Mouse (Mus musculus): ENCODE measurements around the gene Thra.
A peak's percentile ranks its signal among the peaks of the same experiment; 100 is the strongest.

Thra gene

GRCm38 (mm10) chr11:98776052-98776764 is 35.8 kb downstream of the Thra start:
- DNase-seq (ENCODE audit: inconsistent age in 2 of 2, low spot score in 1 of 2), result no peak

DNA sequence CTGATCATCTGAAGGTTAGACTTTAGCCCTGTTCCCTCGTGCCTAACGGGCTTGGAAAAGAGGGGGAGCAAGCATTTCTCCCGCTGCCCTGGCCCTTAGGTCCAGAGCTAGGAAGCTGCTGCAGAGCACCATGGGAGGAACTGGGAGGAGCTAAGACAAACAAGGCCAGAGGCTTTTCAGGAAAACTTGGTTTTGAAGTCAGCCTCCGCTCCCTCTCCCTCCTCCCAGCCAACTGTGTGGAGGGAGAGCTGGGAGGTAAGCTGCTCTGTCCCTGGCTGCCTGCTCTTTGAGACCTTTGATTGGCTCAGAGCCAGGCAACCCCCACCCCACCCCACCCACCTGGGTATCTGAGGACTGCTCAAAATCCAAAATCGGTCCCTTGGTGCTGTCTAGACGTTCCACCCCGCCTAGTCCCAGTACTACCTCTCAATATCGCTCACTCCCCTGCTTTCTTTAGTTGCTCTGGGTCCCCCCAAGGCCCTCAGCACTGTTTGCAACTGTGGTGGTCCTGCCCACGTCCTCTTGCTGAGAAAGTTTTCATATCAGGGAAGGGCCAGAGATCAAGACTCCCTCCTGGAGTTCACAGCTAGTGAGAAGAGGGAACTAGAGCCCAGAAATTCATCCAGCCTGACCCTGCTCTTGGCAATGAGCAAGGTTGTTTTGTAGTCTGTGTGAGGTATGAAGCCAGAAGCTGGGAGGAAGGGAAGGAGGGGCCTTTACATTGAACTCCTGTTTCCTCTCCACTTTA is 36.6 kb downstream of the Thra start:
- peak; percentile 80 to 94 for DNase-seq (ENCODE audit: inconsistent age in 2 of 2, low spot score in 1 of 2)

DNA sequence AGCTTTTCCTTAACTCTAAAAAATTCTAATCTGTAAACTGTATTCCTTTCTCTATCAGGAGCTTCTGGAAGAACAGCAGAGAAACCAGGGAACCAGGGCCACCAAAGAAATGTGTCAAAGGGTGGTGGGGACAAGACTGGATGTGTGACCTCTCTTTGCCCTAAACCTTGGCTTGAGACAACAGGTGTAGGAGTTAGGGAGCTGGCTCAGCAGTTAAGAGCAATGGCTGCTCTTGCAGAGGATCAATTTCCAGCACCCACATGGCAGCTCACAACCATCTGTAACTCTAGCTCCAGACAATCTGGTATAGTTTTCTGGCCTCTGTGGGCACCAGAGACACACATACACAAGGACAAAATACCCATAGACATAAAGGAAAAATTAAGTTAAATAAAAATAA is 37.5 kb downstream of the Thra start:
- peak in 1 of 2 experiments; percentile 40 for DNase-seq (ENCODE audit: inconsistent age in 2 of 2, low spot score in 1 of 2)

- peak; percentile 44 to 69 for DNase-seq (ENCODE audit: inconsistent age in 2 of 2, low spot score in 1 of 2)
These were observed 41.5 kb downstream of the Thra start for GRCm38 (mm10) chr11:98781851-98782512.

- DNase-seq (ENCODE audit: inconsistent age in 2 of 2, low spot score in 1 of 2), result peak in 1 of 2 experiments; percentile 46
These were observed 42.3 kb downstream of the Thra start for GRCm38 (mm10) chr11:98782651-98783235.

DNA sequence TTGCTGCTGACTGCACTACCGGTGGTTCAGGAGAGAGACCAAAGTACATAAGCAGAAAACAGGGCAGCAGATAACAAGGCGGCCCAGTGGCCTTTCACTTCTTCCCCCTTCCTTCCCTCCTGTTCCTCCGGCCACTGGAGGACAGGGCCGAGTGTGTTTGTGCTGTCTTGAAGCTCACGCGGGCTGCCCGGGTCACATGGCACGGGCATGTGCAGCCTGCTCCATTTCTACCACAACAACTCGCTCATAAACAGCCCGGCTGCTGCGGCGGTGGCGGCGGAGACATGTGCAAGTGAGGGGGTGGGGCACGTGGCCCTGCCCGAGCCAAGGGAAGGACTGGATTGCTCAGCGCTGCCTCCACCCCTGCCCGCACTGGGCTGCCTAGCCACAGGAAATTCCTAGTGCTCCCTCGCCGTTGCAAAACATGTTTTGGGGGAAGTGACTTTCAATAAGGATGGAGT is 42.8 kb downstream of the Thra start:
- peak; percentile 99 for DNase-seq (ENCODE audit: inconsistent age in 2 of 2, low spot score in 1 of 2)

GRCm38 (mm10) chr11:98784139-98784538 is 43.7 kb downstream of the Thra start:
- no peak for DNase-seq (ENCODE audit: inconsistent age in 2 of 2, low spot score in 1 of 2)

GRCm38 (mm10) chr11:98785214-98785613 is 44.8 kb downstream of the Thra start:
- DNase-seq (ENCODE audit: inconsistent age in 2 of 2, low spot score in 1 of 2), result no peak

DNA sequence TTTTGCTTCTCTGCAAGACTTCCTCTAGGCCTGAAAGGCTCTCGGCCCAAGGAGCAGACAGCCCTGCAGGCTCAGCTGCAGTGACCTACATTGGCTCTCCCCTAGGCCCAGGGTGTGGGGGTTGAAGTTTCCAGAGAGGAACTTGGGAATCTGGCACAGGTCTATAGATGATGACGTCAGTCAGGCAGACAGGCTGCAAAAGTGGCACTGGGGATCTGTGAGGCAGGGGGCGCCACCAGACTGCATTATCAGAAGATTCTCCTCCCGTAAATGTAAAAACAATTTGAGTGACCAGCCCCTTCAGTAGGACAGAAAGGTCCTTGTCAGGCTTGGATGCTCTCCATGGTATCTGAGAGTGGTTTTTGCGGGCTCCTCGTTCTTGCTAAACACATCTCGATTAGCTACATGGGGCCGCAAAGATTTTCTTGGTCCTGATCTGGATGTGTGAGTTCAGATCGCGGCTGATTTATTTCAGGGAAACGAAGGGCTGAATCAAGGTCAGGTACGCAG is 45.4 kb downstream of the Thra start:
- peak; percentile 83 to 94 for DNase-seq (ENCODE audit: inconsistent age in 2 of 2, low spot score in 1 of 2)

DNA sequence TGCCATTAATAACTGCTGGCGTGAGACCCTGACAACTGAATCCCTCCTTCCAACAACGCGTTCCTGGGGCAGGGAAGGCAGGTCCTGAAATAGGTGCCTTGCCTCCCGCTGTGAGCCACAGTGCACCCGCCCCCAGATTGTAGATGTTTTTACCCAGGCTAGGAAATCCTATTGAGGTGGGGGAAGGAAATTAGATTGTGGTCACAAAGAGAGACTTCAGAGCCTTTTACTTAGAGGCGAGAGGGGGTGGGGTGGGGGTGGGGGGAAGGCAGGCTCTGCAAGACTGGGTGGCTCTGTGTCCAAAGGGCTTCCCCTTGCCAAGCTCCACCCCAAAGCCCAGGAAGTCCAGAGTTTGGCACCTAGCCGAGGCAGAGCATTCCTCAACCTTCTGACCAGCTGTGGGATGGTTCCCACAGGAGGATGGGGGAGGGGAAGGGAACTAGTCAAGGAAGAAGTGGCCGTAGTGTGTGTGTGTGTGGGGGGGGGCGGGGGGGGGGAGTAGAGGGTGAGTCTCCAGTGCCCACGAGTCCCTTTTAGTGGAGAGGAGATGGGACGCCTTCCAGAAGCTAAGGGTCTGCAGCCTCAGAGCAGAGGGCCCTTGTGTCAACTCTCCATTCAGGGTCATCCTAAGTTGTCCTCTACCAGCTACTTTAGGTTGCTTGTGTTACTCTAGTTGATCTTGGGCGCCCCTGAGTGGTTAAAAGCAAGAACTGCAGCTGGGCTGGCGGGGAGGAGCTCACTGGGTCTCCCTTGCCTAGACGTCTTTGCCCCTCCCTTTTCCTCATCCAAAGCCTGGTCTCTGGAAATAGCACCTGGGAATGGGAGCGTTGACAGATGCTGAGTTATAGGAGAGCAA is 46.1 kb downstream of the Thra start:
- peak; percentile 96 to 100 for DNase-seq (ENCODE audit: inconsistent age in 2 of 2, low spot score in 1 of 2)

- no peak for DNase-seq (ENCODE audit: inconsistent age in 2 of 2, low spot score in 1 of 2)
These were observed 46.8 kb downstream of the Thra start for GRCm38 (mm10) chr11:98787229-98787628.

- DNase-seq (ENCODE audit: inconsistent age in 2 of 2, low spot score in 1 of 2), result peak in 1 of 2 experiments; percentile 52
These were observed 47.3 kb downstream of the Thra start for GRCm38 (mm10) chr11:98787691-98788090.

DNA sequence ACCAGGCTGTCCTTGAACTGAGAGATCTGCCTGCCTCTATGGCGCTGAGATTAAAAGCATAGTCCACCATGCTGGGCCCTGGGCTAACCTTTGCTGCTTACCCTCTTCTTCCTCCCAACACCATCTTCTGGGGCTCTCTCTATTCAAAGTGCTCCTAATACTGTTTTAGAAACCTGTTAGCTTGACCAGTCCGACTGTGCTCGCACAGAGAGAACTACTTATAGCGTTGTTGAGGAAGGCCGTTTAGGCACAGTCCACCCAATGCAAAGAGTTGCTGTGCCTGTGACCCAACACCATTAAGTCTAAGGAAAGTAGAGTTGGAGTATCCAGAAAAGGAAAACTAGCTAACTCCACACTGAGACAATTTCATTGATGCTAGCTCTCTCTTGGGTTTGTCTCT is 47.7 kb downstream of the Thra start:
- DNase-seq (ENCODE audit: inconsistent age in 2 of 2, low spot score in 1 of 2), result peak in 1 of 2 experiments; percentile 58

- peak; percentile 93 to 96 for DNase-seq (ENCODE audit: inconsistent age in 2 of 2, low spot score in 1 of 2)
These were observed 48.2 kb downstream of the Thra start for GRCm38 (mm10) chr11:98788550-98789218.

DNA sequence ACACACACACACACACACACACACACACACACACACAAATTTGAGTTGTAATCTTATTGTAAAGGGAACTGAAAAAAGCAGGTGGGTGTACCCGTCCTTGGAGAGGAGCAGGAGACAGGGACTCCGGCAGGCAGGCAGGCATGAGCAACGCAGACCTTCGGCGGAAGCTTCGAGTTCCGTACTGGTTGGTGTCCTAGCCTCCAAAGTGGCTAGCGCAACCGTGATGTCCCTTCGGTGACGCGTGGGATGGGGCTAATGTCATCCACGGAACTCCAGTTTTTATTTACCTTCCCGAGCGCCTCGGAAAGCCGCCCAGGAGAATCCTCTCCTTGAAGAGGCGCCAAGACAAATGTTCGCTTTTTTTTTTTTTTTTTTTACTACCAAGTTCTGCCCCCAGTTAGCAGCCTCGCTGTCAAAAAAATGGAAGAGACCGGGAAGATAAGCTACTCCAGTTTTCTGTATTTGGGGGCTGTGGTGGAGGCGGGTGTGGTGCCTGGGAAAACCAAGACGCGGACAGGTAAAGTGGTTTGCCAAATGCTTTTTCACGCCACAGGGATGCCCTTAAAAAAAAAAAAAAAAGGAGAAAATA is 48.9 kb downstream of the Thra start:
- DNase-seq (ENCODE audit: inconsistent age in 2 of 2, low spot score in 1 of 2), result no peak

DNA sequence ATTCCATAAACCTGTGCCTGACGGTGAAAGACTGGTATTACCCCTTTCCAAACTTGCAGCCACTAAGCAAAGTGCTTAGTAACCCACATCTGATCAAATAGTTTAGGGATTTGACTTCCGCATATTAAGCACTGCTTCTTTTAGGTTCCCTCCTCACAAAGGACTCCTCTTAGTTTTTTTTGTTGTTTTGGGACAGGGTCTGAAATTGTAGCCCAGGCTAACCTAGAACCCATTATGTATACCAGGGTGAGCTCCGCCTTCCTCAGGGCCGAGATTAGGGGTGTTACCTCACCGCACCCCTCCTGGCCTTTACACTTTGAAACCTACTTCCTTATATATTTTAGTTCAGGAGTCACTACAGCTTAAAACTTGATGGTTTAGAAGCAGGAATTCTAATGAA is 49.4 kb downstream of the Thra start:
- no peak for DNase-seq (ENCODE audit: inconsistent age in 2 of 2, low spot score in 1 of 2)

DNA sequence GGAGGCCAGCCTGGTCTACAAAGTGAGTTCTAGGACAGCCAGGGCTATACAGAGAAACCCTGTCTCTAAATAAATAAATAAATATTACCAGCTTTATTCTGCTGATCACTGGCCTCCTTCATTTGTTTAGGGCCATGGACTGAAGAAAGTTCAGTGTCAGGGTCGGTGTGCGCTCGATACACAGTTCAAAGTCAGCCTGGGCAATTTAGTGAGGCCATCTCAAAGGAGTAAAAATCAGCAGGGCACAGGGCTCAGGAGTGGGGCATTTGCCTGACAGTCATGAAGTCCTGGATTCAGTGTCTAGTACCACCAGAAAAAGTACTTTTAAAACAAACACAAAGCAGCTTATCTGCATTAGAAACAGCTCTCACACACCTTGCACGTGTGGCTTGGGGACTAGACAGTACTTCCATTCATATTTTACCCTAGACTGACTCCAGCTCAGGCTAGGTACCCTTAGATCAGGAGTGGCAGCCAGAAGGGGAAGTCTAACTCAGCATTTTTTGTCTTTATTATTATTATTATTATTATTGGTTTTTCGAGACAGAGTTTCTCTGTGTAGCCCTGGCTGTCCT is 50.3 kb downstream of the Thra start:
- DNase-seq (ENCODE audit: inconsistent age in 2 of 2, low spot score in 1 of 2), result no peak

- no peak for DNase-seq (ENCODE audit: inconsistent age in 2 of 2, low spot score in 1 of 2)
These were observed 51.0 kb downstream of the Thra start for GRCm38 (mm10) chr11:98791448-98791847.

DNA sequence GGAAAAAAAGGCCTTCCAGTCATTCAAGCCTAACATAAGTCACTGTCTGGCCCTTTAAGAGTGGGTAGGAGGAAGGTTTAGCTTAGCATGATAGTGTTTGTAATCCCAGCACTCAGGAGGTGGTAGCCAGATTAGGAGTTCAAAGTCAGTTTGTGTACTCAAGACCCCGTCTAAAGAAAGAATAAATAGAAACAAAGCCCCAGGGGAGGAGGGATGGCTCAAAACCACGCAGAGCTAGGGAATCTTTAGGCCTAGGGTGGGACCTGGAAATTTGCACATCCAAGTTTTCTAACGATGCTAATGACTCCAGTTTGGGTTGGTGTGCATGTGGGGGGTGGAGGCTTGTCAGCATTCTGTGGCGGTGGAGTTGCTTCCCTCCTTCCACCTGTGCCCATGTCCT is 51.6 kb downstream of the Thra start:
- DNase-seq (ENCODE audit: inconsistent age in 2 of 2, low spot score in 1 of 2), result no peak
